Mouse (Mus musculus) MEL (cell line): ENCODE data around the gene Eml5. TPM values are rescaled to one million over a fixed set of nuclear protein-coding genes. Genes with fewer than 3 reads are reported as not detected.

Experiments used
- DNase-seq: peaks from one replicate; pipeline ENCODE4 v3.0.0; 2011; ENCODE audit warnings: low read depth, low spot score
- H3K27ac ChIP-seq: 2 replicates; pipeline ENCODE4 v1.5.1; 2012; ENCODE audit warnings: low read depth, mild to moderate bottlenecking, control low read depth, low read length, moderate library complexity; ENCODE audit not compliant: control insufficient read depth
- H3K27me3 ChIP-seq, 2 experiments: fragments of 150-350 bp in 1 of 2; sonication (generic) in 1 of 2; 2 replicates each; pipeline ENCODE4 v1.6.1; 2012; ENCODE audit warnings: low read length in 2 of 2, mild to moderate bottlenecking in 2 of 2, improper control_type of control experiment in 1 of 2, moderate library complexity in 1 of 2; ENCODE audit not compliant: insufficient read depth in 2 of 2, control insufficient read depth in 1 of 2
- H3K36me3 ChIP-seq, 2 experiments: 2 replicates each; pipeline ENCODE4 v1.6.1; 2012 to 2014; ENCODE audit warnings: low read length in 2 of 2, improper control_type of control experiment in 1 of 2, inconsistent platforms in 1 of 2, mild to moderate bottlenecking in 1 of 2; ENCODE audit not compliant: insufficient read depth in 2 of 2, control insufficient read depth in 1 of 2
- H3K4me1 ChIP-seq, 2 experiments: fragments of 150-350 bp in 1 of 2; sonication (generic) in 1 of 2; 2 replicates each; pipeline ENCODE4 v1.6.1; 2012; ENCODE audit warnings: low read length in 2 of 2, improper control_type of control experiment in 1 of 2, mild to moderate bottlenecking in 1 of 2; ENCODE audit not compliant: insufficient read depth in 2 of 2, control insufficient read depth in 1 of 2
- H3K4me3 ChIP-seq, 2 experiments: fragments of 150-350 bp in 1 of 2; sonication (generic) in 1 of 2; 2 replicates each; pipeline ENCODE4 v1.5.1; 2012; ENCODE audit warnings: low read depth in 2 of 2, low read length in 2 of 2, mild to moderate bottlenecking in 2 of 2, moderate library complexity in 2 of 2, control low read depth in 1 of 2, improper control_type of control experiment in 1 of 2; ENCODE audit not compliant: control insufficient read depth in 1 of 2, insufficient read depth in 1 of 2
- H3K79me2 ChIP-seq: 2 replicates; pipeline ENCODE4 v1.6.1; 2012; ENCODE audit warnings: mild to moderate bottlenecking, low read length, moderate library complexity; ENCODE audit not compliant: control insufficient read depth, poor library complexity, insufficient read depth
- H3K9ac ChIP-seq: 2 replicates; pipeline ENCODE4 v1.6.1; 2012; ENCODE audit warnings: low read depth, mild to moderate bottlenecking, control low read depth, low read length, moderate library complexity; ENCODE audit not compliant: control insufficient read depth, poor library complexity, severe bottlenecking
- H3K9me3 ChIP-seq: fragments of 150-350 bp; sonication (generic); replicated peaks from 2 replicates; pipeline ENCODE4 v1.6.1; 2012; ENCODE audit warnings: mild to moderate bottlenecking, low read length, improper control_type of control experiment, moderate library complexity; ENCODE audit not compliant: insufficient read depth
- CHD1 ChIP-seq: IDR thresholded peaks from 2 replicates; pipeline ENCODE4 v1.6.1; 2012; ENCODE audit warnings: low read depth, mild to moderate bottlenecking, inconsistent platforms, low read length, improper control_type of control experiment
- CHD2 ChIP-seq: IDR thresholded peaks from 2 replicates; pipeline ENCODE4 v1.6.1; 2011; ENCODE audit warnings: low read length, improper control_type of control experiment
- CTCF ChIP-seq, 3 experiments: IDR thresholded peaks in 2 of 3; conservative IDR thresholded peaks in 1 of 3; 2 replicates each; pipeline ENCODE4 v1.5.1; 2011 to 2012; ENCODE audit warnings: low read length in 3 of 3, low read depth in 2 of 3, mild to moderate bottlenecking in 2 of 3, improper control_type of control experiment in 1 of 3, inconsistent platforms in 1 of 3, mixed read lengths in 1 of 3, moderate library complexity in 1 of 3; ENCODE audit not compliant: control insufficient read depth in 1 of 3, insufficient read depth in 1 of 3, poor library complexity in 1 of 3, severe bottlenecking in 1 of 3
- ELF1 ChIP-seq: IDR thresholded peaks from 2 replicates; pipeline ENCODE4 v1.6.1; 2014; ENCODE audit warnings: low read depth, mild to moderate bottlenecking, inconsistent platforms, low read length, improper control_type of control experiment, moderate library complexity
- EP300 ChIP-seq, 2 experiments: IDR thresholded peaks; 2 replicates each; pipeline ENCODE4 v1.6.1; 2011; ENCODE audit warnings: improper control_type of control experiment in 2 of 2, low read length in 2 of 2, low read depth in 1 of 2, mild to moderate bottlenecking in 1 of 2
- GABPA ChIP-seq: IDR thresholded peaks from 2 replicates; pipeline ENCODE4 v1.6.1; 2012; ENCODE audit warnings: low read depth, mild to moderate bottlenecking, inconsistent platforms, low read length, improper control_type of control experiment, moderate library complexity
- HCFC1 ChIP-seq: IDR thresholded peaks from 2 replicates; pipeline ENCODE4 v1.6.1; 2012; ENCODE audit warnings: low read depth, mild to moderate bottlenecking, inconsistent platforms, low read length, improper control_type of control experiment, moderate library complexity
- JUND ChIP-seq: IDR thresholded peaks from 2 replicates; pipeline ENCODE4 v1.6.1; 2011; ENCODE audit warnings: low read depth, mild to moderate bottlenecking, improper control_type of control experiment, low read length
- KAT2A ChIP-seq: conservative IDR thresholded peaks from 2 replicates; pipeline ENCODE4 v1.6.1; 2012; ENCODE audit warnings: low read depth, low read length, improper control_type of control experiment, inconsistent platforms
- MAX ChIP-seq: IDR thresholded peaks from 2 replicates; pipeline ENCODE4 v1.6.1; 2011; ENCODE audit warnings: low read length, improper control_type of control experiment
- MAZ ChIP-seq: IDR thresholded peaks from 2 replicates; pipeline ENCODE4 v1.6.1; 2012; ENCODE audit warnings: low read depth, mild to moderate bottlenecking, inconsistent platforms, low read length, improper control_type of control experiment
- MEF2A ChIP-seq: IDR thresholded peaks from 2 replicates; pipeline ENCODE4 v1.6.1; 2014; ENCODE audit warnings: low read depth, mild to moderate bottlenecking, inconsistent platforms, low read length, improper control_type of control experiment; ENCODE audit not compliant: poor library complexity, insufficient replicate concordance, severe bottlenecking; ENCODE audit errors: extremely low read depth
- MYB ChIP-seq: IDR thresholded peaks from 2 replicates; pipeline ENCODE4 v1.6.1; 2011; ENCODE audit warnings: mild to moderate bottlenecking, low read depth, low read length, improper control_type of control experiment
- NELFE ChIP-seq: IDR thresholded peaks from 2 replicates; pipeline ENCODE4 v1.6.1; 2011; ENCODE audit warnings: low read depth, low read length, improper control_type of control experiment
- NRF1 ChIP-seq: IDR thresholded peaks from 2 replicates; pipeline ENCODE4 v1.6.1; 2014; ENCODE audit warnings: low read depth, mild to moderate bottlenecking, inconsistent platforms, low read length, improper control_type of control experiment, moderate library complexity; ENCODE audit not compliant: poor library complexity, insufficient read depth, severe bottlenecking
- POLR2AphosphoS2 ChIP-seq: IDR thresholded peaks from 2 replicates; pipeline ENCODE4 v1.6.1; 2011; ENCODE audit warnings: low read length, improper control_type of control experiment
- RAD21 ChIP-seq: IDR thresholded peaks from 2 replicates; pipeline ENCODE4 v1.6.1; 2011; ENCODE audit warnings: mild to moderate bottlenecking, low read depth, low read length, improper control_type of control experiment
- RCOR1 ChIP-seq: IDR thresholded peaks from 2 replicates; pipeline ENCODE4 v1.6.1; 2012; ENCODE audit warnings: low read depth, mild to moderate bottlenecking, inconsistent platforms, low read length, improper control_type of control experiment
- SMC3 ChIP-seq: IDR thresholded peaks from 2 replicates; pipeline ENCODE4 v1.6.1; 2011; ENCODE audit warnings: low read depth, low read length, improper control_type of control experiment
- TAL1 ChIP-seq: IDR thresholded peaks from 2 replicates; pipeline ENCODE4 v1.6.1; 2012; ENCODE audit warnings: mild to moderate bottlenecking, inconsistent platforms, low read length, moderate library complexity, mixed read lengths
- TBP ChIP-seq: IDR thresholded peaks from 2 replicates; pipeline ENCODE4 v1.8.0; 2011; ENCODE audit warnings: low read depth, low read length, improper control_type of control experiment
- TCF12 ChIP-seq: IDR thresholded peaks from 2 replicates; pipeline ENCODE4 v1.6.1; 2014; ENCODE audit warnings: low read depth, mild to moderate bottlenecking, inconsistent platforms, low read length, improper control_type of control experiment, moderate library complexity
- ZKSCAN1 ChIP-seq: IDR thresholded peaks from 2 replicates; pipeline ENCODE4 v1.6.1; 2012; ENCODE audit warnings: low read depth, mild to moderate bottlenecking, inconsistent platforms, low read length, improper control_type of control experiment, moderate library complexity
- ZMIZ1 ChIP-seq: IDR thresholded peaks from 2 replicates; pipeline ENCODE4 v1.6.1; 2012; ENCODE audit warnings: low read depth, mild to moderate bottlenecking, inconsistent platforms, low read length, improper control_type of control experiment, moderate library complexity
- polyA plus RNA-seq, 2 experiments: library from polyadenylated mRNA; stranded (reverse) in 1 of 2; unstranded in 1 of 2; fragments of >175 nt in 1 of 2; fragments of >200 nt in 1 of 2; gene quantifications; 2 replicates each; pipeline versions ENCODE4 v1.2.1 to v1.2.4; 2012; ENCODE audit warnings: low replicate concordance in 2 of 2, low read depth in 1 of 2; ENCODE audit not compliant: insufficient read length in 2 of 2, insufficient read depth in 1 of 2, missing spikeins in 1 of 2
- total RNA-seq: library from RNA; depleted of rRNA; stranded (reverse); fragments of 300-350 nt; gene quantifications from 2 replicates; pipeline ENCODE4 v1.2.3, GENCODE M21; 2012

Eml5 gene
- total and polyA plus RNA-seq, 3 experiments: 4.7 to 13.2 TPM; not detected in 1

DNA sequence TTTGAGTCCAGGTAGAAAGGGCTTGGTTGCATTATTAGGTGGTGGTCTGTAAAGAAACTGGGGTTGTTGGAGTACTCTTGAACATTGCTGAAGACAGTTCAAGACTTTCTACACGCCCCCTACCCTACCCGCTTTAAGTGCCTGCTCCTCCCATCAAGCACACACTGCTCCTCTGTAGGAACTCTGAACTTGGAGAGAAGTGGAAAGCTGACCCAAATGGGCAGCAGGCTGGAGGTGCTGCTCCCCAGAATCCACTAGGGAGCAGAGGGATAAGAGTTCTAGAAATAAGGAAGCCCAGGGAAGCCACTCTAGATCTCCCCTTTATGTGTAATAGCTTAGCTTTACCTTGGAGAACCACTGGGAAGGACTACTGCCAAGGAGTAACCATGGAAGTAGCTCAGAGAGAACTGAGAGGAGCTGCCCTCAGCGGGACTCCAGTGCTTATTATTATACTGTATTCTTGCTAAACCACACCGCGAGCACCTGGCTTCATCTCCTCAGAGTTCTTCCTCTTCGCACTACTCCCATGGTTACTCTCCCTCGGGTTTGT lies 163.4 kb downstream of the Eml5 start:
- H3K9ac ChIP-seq: no peak overlapping the region
- no peak overlapping the region for H3K27ac ChIP-seq
- no peak for DNase-seq
- H3K79me2 ChIP-seq: peaks cover 2% of the 10 kb centered on the region
- peaks cover 0 to 2% of the 10 kb centered on the region in 2 experiments; a peak in 1 of 4 replicates for H3K27me3 ChIP-seq
- no peaks in the 10 kb centered on the region for H3K9me3 ChIP-seq
- H3K4me3 ChIP-seq: no peak overlapping the region
- TF ChIP-seq GABPA (no peak), KAT2A (no peak), TAL1 (no peak), TCF12 (no peak), MEF2A (no peak), NRF1 (no peak), MYB (no peak), NELFE (no peak), SMC3 (no peak), CTCF (IDR thresholded peaks at IDR 0.05 in 2 of 3, conservative IDR thresholded peaks at IDR 0.05 in 1 of 3; ENCODE audit: control insufficient read depth in 1 of 3, insufficient read depth in 1 of 3, low read depth in 2 of 3, low read length in 3 of 3, poor library complexity in 1 of 3, severe bottlenecking in 1 of 3) (no peak), MAZ (no peak), CHD2 (no peak), MAX (no peak), TBP (no peak), RAD21 (no peak), ZKSCAN1 (no peak), RCOR1 (no peak), CHD1 (no peak), EP300 (IDR thresholded peaks at IDR 0.05; ENCODE audit: low read depth in 1 of 2, low read length in 2 of 2) (no peak)
- H3K4me1 ChIP-seq: no peaks in the 10 kb centered on the region; a peak in 1 of 4 replicates
- H3K36me3 ChIP-seq: peaks cover 0 to 2% of the 10 kb centered on the region in 2 experiments; a peak in 1 of 4 replicates

DNA sequence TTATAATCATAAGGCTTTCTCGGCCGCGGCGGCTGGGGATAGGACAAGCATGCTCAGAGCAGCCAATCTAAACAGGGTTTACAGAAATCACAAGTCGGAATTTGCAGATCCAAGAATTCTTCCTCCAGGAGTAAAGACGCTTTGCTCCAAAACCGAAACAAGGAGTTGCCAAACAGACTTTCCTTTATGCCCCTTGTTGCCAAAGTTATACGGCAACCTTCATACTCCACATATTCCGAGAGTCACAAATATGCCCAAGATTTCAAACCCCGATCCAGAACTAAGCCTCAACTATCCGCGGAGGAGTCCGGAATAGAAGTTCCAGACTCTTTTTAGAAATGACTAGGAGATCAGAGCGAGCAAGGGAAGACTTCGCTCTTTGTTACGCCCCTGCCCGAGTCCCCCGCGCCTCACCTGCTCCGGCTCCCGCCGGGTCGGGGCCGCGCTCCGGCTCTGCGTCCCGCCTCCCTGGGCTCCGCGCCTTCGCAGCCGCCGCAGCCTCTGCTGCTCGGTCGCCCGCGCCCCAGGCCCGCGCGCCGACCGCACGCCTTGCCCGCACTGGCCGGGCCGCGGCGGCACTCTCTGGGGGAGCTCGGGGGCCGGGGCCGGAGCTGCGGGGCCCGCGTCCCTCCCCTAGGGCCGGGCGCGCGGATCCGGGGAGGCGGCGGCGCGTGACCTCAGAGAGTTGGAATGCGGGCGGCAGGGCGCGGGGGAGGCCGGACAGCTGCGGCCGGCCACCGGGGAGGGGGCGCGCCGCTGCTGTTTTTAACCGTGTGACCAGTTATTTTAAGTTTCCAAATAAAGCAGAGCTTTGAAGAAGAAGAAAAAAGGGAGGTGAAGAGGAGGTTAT lies 164.1 kb downstream of the Eml5 start, which contains the start of gene Ptpn21:
TSS of gene Ptpn21 (minus strand) at position 455 of the 850 bp plus-strand sequence.
- Histone ChIP-seq H3K9me3 (no peaks in the 10 kb centered on the region), H3K36me3 (peaks cover 0 to 2% of the 10 kb centered on the region in 2 experiments; a peak in 1 of 4 replicates), H3K27me3 (peaks cover 0 to 1% of the 10 kb centered on the region in 2 experiments; a peak in 1 of 4 replicates), H3K27ac (no peak within 1 kb of the TSS), H3K79me2 (peaks cover 2% of the 10 kb centered on the region), H3K9ac (no peak within 1 kb of the TSS), H3K4me3 (no peak within 1 kb of the TSS), H3K4me1 (no peaks in the 10 kb centered on the region; a peak in 1 of 4 replicates)
- no peak for TF ChIP-seq ZKSCAN1
- TF ChIP-seq ELF1: no peak
- no peak for TF ChIP-seq JUND
- TF ChIP-seq EP300 (IDR thresholded peaks at IDR 0.05; ENCODE audit: low read depth in 1 of 2, low read length in 2 of 2): no peak
- no peak for TF ChIP-seq POLR2AphosphoS2
- TF ChIP-seq ZMIZ1: no peak
- TF ChIP-seq NRF1: no peak
- TF ChIP-seq NELFE: no peak
- no peak for TF ChIP-seq HCFC1
- DNase-seq: no peak
